ENCODE assay signal across 40 mouse cellular contexts in the genomic region with DNA sequence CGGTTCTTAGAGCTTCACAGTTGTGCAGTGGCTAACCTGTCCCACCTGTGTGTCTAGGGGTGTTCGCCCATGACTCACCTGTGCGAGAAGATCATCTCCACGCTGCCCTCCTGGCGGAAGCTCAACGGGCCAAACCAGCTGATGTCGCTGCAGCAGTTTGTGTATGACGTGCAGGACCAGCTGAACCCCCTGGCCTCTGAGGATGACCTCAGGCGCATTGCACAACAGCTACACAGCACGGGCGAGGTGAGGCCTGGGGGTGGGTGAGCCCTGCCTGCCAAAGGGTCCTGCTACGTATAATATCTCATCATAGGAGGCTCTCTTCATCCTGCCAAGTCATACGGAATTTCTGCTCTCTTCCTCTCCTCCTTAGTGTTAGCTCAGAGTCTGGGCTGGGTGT. TPM values are rescaled to one million over a fixed set of nuclear protein-coding genes. Genes with fewer than 3 reads are reported as not detected.
"Had no signal": no experiment of that assay in that cellular context is flagged by ENCODE, and none has a peak within 500 bp of the region (broad histone marks: within the 10 kb centered on the region; RNA-seq: fewer than 3 reads in every experiment).

No protein-coding gene starts in this region.

- H3K4me1 ChIP-seq: heart, embryonic 12.5 days; hindbrain, embryonic 10.5 days; hindbrain, embryonic 12.5 days; intestine, embryonic 15.5 days; limb, embryonic 13.5 days; limb, embryonic 15.5 days; liver, embryonic 15.5 days had no signal

- DNase-seq: gastrocnemius, postnatal 25 days; heart, adult 2 months; heart, postnatal 10 days; heart, postnatal 4 days; kidney, adult 2 months; kidney, adult 9 months; kidney, postnatal 14 days; kidney, postnatal 36 days; layer of hippocampus, adult 9-11 months; layer of hippocampus, postnatal 36 days; left cerebral cortex, postnatal 4 days had no signal

- H3K4me2 ChIP-seq: heart, embryonic 12.5 days; hindbrain, embryonic 12.5 days; hindbrain, embryonic 14.5 days; intestine, embryonic 15.5 days; kidney, embryonic 15.5 days; limb, embryonic 13.5 days; limb, embryonic 15.5 days; liver, embryonic 15.5 days had no signal

- H3K9me3 ChIP-seq: heart, embryonic 12.5 days; hindbrain, embryonic 12.5 days; intestine, embryonic 15.5 days; kidney, embryonic 15.5 days; limb, embryonic 13.5 days; limb, embryonic 15.5 days; liver, embryonic 15.5 days had no signal

- H3K36me3 ChIP-seq: intestine, embryonic 15.5 days had no signal

- H3K27me3 ChIP-seq: heart, embryonic 12.5 days; hindbrain, embryonic 12.5 days; intestine, embryonic 15.5 days; kidney, embryonic 15.5 days; limb, embryonic 13.5 days; limb, embryonic 15.5 days; liver, embryonic 15.5 days had no signal

- ATAC-seq: hindbrain, embryonic 16.5 days; inflammation-experienced regulatory T-cells, adult 6 months; intestine, embryonic 15.5 days; intestine, postnatal 0 days had no signal

- H3K4me3 ChIP-seq: heart, adult 2 months; heart, embryonic 12.5 days; hindbrain, embryonic 10.5 days; hindbrain, embryonic 12.5 days; intestine, embryonic 15.5 days; kidney, embryonic 15.5 days; limb, embryonic 13.5 days; limb, embryonic 15.5 days; liver, embryonic 15.5 days had no signal

- H3K9ac ChIP-seq: heart, embryonic 12.5 days; hindbrain, embryonic 12.5 days; hindbrain, embryonic 14.5 days; intestine, embryonic 15.5 days; kidney, embryonic 15.5 days; limb, embryonic 13.5 days; limb, embryonic 15.5 days; liver, embryonic 15.5 days had no signal

- H3K27ac ChIP-seq: heart, adult 2 months; hindbrain, embryonic 10.5 days; hindbrain, embryonic 12.5 days; hindbrain, embryonic 14.5 days; intestine, embryonic 15.5 days; kidney, embryonic 15.5 days; kidney, postnatal 0 days; limb, embryonic 13.5 days; limb, embryonic 15.5 days; liver, embryonic 15.5 days had no signal

RNA-seq across cellular contexts. Expression of a gene that starts 28.9 kb away (rescaled TPM):
- total RNA-seq: gastrocnemius, adult 8-10 months; gastrocnemius, postnatal 25 days; gastrocnemius, postnatal 4 days; granulocyte monocyte progenitor cell, adult 5-6 weeks; heart, adult 2 months; heart, postnatal 10 days; heart, postnatal 25 days; heart, postnatal 4 days; layer of hippocampus, adult 18-20 months; layer of hippocampus, adult 8-10 months; layer of hippocampus, postnatal 14 days; layer of hippocampus, postnatal 36 days; left cerebral cortex, adult 18-20 months; left cerebral cortex, adult 8-10 months; left cerebral cortex, postnatal 10 days; left cerebral cortex, postnatal 25 days; left cerebral cortex, postnatal 4 days had no signal
- polyA plus RNA-seq: frontal cortex, adult 2 months; heart, adult 2 months; heart, embryonic 12.5 days; heart, embryonic 14.5 days; heart, embryonic 16.5 days; hindbrain, embryonic 10.5 days; hindbrain, embryonic 12.5 days; hindbrain, embryonic 14.5 days; hindbrain, embryonic 16.5 days; inflammation-experienced regulatory T-cells, adult 6 months; intestine, embryonic 15.5 days; intestine, postnatal 0 days; kidney, adult 2 months; kidney, embryonic 15.5 days; kidney, postnatal 0 days; large intestine, adult 2 months; limb, embryonic 11.5 days; limb, embryonic 13.5 days; limb, embryonic 15.5 days; liver, embryonic 15.5 days had no signal

RNA-seq across cellular contexts. Expression of a gene that starts 45.4 kb away (rescaled TPM):
- total RNA-seq: gastrocnemius, adult 8-10 months; gastrocnemius, postnatal 25 days; gastrocnemius, postnatal 4 days; granulocyte monocyte progenitor cell, adult 5-6 weeks; heart, adult 2 months; heart, postnatal 10 days; heart, postnatal 25 days; heart, postnatal 4 days; layer of hippocampus, adult 18-20 months; layer of hippocampus, adult 8-10 months; layer of hippocampus, postnatal 14 days; layer of hippocampus, postnatal 36 days; left cerebral cortex, adult 18-20 months; left cerebral cortex, adult 8-10 months; left cerebral cortex, postnatal 10 days; left cerebral cortex, postnatal 25 days; left cerebral cortex, postnatal 4 days had no signal
- polyA plus RNA-seq: frontal cortex, adult 2 months; heart, adult 2 months; heart, embryonic 12.5 days; heart, embryonic 14.5 days; heart, embryonic 16.5 days; hindbrain, embryonic 10.5 days; hindbrain, embryonic 12.5 days; hindbrain, embryonic 14.5 days; hindbrain, embryonic 16.5 days; inflammation-experienced regulatory T-cells, adult 6 months; intestine, embryonic 15.5 days; intestine, postnatal 0 days; kidney, adult 2 months; kidney, embryonic 15.5 days; kidney, postnatal 0 days; large intestine, adult 2 months; limb, embryonic 11.5 days; limb, embryonic 13.5 days; liver, embryonic 15.5 days had no signal
